ENCODE assay signal across 17 mouse cellular contexts in genomic region chr13:108403197-108403596, GRCm38 (mm10).
"Had no signal": no experiment of that assay in that cellular context is flagged by ENCODE, and none has a peak within 500 bp of the region (broad histone marks: within the 10 kb centered on the region; RNA-seq: fewer than 3 reads in every experiment).

No protein-coding gene starts in this region.

- DNase-seq: retina, postnatal 1 day; right cerebral cortex, adult 18-20 months; right cerebral cortex, postnatal 14 days; right cerebral cortex, postnatal 25 days; right cerebral cortex, postnatal 4 days; spleen, adult 18-20 months; thymus, adult 18-20 months; thymus, adult 2 months; thymus, postnatal 14 days; thymus, postnatal 25 days; thymus, postnatal 36 days; thymus, postnatal 4 days had no signal

- H3K27me3 ChIP-seq: neural tube, embryonic 12.5 days; neural tube, embryonic 13.5 days; neural tube, embryonic 15.5 days; stomach, embryonic 15.5 days had no signal

- H3K27ac ChIP-seq: neural tube, embryonic 12.5 days; neural tube, embryonic 13.5 days; neural tube, embryonic 15.5 days; stomach, embryonic 15.5 days; stomach, postnatal 0 days had no signal

- H3K4me3 ChIP-seq: neural tube, embryonic 12.5 days; neural tube, embryonic 13.5 days; neural tube, embryonic 15.5 days; stomach, embryonic 15.5 days had no signal
